Mouse (Mus musculus) megakaryocyte, embryonic 14.5 days (primary cell): ENCODE measurements around the gene Ccl11.

Source experiments
- FLI1 ChIP-seq: IDR thresholded peaks from 2 replicates; pipeline ENCODE4 v1.6.1; 2012; ENCODE audit warnings: low read length, inconsistent platforms, mixed read lengths
- GATA1 ChIP-seq: IDR thresholded peaks from 3 replicates; pipeline ENCODE4 v1.6.1; 2012; ENCODE audit warnings: mixed read lengths, low read length, inconsistent platforms, borderline replicate concordance

DNA sequence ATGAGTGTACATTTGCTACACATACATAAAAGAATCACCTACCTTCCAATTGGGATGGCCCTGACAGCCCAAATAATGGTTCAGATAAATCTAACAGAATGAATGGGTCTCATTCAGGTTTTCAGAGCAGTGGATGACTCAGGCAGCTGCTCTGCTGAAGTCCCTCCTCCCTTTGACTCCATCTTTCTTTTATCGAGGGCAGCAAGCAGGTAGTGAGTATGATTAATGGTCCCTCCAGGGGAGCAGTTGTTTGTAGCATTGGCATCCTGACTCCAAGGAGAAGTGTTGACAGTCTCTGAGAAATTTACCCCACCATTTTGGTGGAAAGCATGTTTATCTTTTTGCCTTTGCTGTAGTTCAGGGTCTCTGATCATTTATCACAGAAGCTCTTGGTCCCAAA lies 43.9 kb upstream of the Ccl11 start:
- TF ChIP-seq GATA1 = no peak
- TF ChIP-seq FLI1 = no peak
